Mouse (Mus musculus): ENCODE measurements around the gene BC048507.
"Not testable (repeated sequence)": the region's sequence is repeated elsewhere in the genome, so short reads cannot be mapped to it uniquely, and the experiment has no call there.

Gene BC048507

DNA sequence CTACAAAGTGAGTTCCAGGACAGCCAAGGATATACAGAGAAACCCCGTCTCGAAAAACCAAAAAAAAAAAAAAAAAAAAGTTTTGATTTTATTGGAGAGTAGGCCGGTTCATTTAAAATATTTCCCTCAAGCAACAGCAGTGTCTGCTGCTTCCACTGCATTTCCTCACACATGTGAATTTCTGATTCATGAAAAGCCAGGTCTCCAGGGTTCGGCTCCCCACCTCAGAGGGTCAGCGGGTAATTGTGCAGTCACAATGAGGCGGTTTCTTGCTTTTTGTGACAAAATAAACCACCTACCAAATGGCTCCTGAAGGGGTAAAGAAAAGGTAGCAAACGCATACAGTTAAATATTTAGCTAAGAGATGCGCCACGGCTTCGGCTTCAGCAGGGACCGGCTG lies at the start of gene BC048507:
TSS of gene BC048507 (plus strand) at position 301 of the 400 bp plus-strand sequence.
- no peak for DNase-seq (ENCODE audit: low spot score)

DNA sequence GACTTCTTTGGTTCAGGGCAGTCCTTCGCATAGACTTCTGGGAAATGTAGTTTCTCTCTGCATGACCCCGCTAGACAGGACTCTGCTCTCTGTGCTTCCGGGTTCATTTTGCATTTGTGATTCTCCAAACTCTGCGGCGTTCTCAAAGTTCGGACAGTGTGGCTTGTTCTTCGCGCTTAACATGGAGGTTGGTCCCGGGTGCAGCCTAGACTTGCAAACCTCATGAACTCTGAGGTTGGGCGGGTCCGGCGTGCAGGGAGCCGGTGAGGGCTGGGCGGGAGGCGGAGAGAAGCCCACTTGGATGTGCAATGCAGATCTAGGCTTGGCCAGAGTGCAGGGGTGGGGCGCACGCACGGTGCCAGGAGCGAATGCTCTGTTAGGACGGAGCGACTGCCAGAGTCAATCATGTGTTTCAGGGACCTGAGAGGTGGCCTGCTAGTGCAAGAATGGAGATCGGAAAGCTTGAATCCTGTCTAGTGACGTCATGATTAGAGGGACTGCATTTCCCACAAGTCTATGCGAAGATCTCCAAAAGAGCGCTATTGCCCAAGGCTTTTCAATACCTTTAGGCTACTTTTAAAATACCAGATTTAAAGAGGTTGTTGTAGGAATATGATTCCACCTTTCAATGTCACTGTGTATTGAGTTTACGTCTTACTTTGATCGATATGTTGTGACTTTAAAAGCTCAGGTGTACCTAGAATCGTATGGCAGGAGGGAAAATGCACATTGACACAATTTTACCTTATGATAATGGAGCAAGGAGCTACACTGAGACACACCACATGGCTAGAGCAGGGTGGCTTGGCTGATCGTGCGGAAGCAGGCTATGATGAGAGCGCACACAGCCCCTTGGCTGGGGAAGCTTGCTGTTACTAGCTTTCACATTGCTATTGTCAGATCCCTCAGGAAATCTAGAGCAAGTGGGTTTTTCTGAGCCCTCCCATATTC lies 49.1 kb upstream of the BC048507 start, which contains the start of gene Zfp273:
TSS of gene Zfp273 (plus strand) at position 31 of the 951 bp plus-strand sequence.
- peak; percentile 90 for DNase-seq (ENCODE audit: low spot score)

DNA sequence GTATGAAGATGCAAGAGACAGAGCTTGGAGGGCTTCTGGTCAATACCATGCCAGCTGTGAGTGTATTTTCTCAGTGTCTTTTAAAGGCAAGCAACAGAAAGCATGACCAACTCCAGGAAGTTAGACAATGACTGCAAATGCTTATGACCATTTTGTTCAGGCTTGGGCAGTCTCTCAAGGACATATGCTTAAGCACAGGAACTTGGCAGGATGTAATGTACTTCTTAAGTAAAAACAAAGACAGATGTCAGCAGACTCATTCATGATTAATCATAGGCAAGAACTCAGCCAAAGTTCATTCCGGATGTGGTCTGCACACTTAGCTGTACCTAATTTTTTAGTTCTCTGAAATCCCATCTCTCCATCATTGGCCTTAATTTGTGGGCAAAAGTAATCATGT lies 44.5 kb upstream of the BC048507 start:
- DNase-seq (ENCODE audit: low spot score): no peak

DNA sequence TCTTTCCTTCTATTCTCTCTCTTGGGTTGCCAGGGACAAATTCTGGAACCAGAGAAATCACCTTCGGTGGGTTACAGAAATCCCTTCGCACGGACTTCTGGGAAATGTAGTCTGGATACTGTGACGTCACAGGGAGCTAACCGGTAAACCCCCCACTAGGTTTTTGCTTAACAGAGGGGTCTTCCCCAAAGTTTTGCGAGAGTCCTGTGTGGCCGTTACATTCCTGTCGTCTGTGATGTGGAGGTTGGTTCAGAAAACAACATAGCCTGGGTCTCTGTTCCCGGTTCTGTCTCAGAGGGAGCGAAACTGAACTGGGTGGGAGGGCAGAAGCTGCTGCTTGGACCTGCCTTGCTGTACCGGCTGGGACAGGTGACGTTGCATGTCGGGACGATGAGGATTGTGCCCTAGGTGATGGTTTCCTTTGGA lies 32.2 kb upstream of the BC048507 start, which contains the start of gene Gm10037:
TSS of gene Gm10037 (plus strand) at position 196 of the 426 bp plus-strand sequence.
- DNase-seq (ENCODE audit: low spot score): peak; percentile 89

DNA sequence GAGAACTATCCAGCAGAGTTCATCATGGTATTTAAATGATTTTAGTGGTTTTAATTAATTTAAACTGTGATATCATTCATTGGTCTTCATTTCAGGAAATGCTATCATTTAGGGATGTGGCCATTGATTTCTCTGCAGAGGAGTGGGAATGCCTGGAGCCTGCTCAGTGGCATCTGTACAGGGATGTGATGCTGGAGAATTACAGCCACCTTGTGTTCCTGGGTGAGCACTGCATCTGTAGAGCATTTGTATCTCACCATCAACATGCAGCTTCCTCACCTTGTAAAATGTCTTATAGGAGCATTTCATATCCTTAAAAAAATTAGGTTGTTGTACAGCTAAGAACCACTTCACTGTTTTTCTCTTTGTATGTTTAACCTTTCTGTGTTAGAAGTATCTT lies 30.0 kb upstream of the BC048507 start:
- not testable (repeated sequence) for DNase-seq (ENCODE audit: low spot score)

DNA sequence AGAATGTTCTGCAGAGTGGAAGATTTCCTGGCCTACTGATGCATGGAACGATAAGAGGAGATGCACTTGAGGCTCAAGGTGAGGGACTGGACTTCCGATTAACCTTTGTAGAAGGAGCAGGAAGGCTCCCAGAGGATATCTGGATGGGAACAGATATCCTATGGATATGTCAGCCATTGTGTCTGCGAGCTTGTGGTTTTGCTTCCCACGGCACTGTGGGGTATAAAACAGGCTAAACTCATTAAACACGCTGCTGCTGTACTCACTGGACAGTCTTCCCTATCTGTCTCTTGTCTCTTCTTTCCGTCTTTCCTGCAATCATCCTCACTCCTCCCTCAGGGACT lies 19.4 kb upstream of the BC048507 start:
- DNase-seq (ENCODE audit: low spot score): no peak

DNA sequence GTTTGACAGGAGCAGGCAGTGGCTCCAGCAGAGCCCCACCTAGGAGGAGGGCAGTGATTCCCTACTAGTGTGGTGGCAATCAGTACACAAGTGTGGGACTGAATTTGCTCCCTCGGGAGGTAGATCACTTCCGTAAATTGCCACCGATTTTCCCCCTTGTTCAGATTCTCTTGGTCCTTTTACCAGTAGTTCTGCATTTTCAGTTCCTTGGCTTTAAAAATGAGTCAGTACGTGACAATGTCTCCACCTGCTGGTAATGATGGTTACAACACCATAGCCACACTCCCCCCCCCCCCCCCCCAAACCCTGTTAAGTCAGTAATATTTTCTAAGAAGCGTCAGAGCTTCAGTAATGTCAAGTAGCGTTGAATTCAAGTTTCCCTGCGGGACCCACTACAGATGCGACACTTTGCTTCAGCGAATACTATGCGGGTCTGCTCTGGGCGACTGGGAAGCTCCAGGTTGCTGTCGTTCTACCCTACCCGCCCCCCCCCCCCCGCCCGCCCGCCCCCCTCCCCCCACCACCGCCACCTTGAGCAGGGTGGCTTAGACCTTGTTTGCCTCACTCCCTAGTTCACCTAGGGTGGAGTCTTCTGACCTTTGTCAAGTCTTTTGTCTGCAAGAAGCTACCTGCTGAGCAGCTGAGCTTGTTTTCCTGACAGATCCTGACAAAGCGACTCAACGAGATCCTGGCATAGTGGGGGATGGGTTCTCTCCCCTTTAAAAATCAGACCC lies 18.8 kb upstream of the BC048507 start:
- DNase-seq (ENCODE audit: low spot score): peak; percentile 86

DNA sequence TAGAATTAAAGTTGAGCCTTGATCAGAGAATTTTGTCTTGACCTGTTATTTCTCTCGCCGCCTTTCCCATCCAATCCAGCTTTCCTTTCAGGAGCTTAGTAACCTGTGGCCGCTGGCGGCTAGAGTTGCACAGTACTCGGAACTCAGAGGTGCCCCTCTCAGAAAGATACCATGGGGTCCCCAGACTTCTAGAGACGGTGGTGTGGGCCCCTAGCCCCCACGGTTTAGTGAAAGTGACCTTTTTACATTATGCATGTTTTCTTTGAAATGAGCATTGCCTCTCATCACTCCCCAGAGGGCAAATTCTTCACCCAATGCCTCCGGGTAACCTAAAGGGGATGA lies 18.3 kb upstream of the BC048507 start:
- DNase-seq (ENCODE audit: low spot score): no peak

DNA sequence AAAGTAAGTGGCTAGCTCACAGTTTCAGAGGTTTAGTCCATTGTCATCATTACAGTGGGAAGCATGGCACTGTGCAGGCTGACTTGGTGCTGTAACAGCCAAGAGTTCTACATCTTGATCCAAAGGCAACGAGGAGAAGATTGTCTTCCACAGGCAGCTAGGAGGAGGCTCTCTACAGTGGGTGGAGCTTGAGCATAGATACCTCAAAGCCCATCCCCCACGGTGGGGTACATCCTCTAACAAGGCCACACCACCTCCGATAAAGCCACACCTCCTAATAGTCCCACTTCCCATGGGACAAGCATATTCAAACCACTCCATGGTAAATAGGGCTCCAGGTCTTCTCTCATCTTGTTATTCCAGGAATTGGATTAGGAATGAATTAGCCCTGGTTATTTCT lies 12.8 kb upstream of the BC048507 start:
- no peak for DNase-seq (ENCODE audit: low spot score)

DNA sequence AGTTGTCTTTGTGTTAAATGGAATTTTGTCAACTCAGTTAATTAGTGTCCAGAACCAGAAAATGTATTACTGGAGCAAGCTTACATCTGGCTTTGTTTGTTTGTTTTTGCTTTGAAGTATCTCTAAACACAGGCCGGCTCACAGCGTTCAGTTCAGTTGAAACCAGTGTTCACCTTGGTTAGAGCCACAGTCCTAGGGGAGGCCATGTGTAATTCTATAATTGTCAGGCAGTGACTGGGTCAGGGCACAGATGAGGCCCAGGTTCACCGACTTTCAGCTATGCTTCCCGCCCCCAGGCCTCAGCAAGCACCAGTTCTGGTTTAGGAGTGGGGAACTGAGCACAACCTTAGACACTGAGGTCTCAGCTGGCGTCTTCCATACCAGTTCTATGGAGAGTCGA lies 10.0 kb upstream of the BC048507 start:
- no peak for DNase-seq (ENCODE audit: low spot score)

DNA sequence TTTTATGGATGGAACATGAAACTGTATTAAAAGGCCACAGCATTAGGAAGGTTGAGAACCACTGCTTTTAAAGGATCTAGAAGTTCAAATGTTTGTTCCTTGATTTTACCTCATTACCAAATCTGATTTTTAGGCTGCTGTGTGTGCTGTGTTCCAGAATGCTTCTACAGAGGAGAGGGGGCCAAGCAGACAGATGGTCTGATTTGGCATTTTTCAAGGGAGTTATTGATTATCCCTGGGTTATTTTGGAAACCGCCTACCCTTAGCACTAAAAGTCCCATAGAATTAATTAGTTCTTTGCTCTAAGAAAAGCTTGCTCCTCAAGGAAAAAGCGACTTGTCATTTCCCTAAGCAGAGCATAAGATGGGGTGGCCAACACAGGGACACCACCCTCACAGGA lies 9.1 kb upstream of the BC048507 start:
- DNase-seq (ENCODE audit: low spot score): no peak

DNA sequence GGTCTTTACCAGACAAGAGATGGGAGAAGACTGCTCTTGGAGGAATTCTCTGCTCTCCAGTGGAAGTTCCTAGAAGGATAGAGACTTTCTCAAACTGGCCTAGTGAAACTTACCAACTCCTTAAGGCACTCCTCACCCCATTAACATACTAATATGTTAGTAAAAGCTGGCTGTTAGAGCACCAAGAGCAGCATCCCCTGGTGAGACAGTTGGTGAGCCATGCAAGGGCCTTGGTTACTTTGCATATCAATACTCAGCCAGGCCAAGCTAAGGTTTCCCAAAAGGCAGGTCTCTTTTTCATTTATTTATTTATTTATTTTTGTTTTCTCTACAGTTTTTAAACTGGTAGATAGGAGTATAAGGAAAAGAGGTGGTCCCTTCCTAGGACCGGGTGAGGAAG lies 5.8 kb upstream of the BC048507 start:
- DNase-seq (ENCODE audit: low spot score): no peak

DNA sequence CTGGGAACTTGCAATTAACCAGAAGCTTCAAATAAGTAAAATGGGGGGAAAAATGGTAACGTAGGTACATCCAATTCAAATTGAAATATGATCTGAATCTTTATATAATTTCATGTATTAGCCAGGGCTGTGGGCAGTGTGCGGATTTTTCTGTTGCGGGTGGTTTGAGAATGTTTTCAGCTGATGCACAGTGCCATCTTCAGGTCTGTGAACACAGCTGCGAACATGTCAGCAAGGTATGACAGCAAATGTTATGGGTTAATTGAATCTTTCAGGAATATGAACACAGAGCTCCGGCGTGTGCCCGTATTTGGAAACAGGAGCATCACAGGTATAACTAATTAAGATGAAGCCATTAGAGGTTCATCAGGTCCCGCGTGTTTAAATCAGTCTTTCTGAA lies 618 bp upstream of the BC048507 start:
- peak; percentile 6 for DNase-seq (ENCODE audit: low spot score)

DNA sequence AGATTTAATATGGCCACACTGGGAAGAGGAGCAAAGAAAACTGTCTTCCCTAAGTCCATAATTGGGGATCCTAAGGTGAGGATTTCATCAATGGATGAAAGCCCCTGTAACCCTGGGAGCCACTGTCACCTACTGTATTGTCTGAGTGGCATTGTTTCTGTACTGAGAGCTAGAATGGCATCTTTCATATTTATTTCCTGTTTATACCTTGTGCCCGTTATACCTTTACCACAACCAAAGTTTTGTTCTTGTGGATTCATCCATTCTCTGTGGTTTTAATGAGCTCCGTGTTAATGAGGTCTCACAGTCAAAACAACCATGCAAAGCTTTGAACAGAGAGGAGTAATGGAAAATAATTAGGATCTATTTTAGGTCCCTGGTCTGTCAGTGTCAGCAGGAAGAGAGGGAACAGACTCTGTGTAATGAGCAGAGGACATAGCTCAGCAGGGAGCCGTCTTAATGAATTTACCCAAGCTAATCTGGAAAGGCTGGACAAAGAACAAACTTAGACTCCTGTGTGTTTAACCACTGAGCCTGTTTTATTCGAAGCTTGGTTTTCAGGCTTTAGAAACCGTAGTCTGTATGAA lies 1.7 kb downstream of the BC048507 start:
- DNase-seq (ENCODE audit: low spot score): peak; percentile 31

DNA sequence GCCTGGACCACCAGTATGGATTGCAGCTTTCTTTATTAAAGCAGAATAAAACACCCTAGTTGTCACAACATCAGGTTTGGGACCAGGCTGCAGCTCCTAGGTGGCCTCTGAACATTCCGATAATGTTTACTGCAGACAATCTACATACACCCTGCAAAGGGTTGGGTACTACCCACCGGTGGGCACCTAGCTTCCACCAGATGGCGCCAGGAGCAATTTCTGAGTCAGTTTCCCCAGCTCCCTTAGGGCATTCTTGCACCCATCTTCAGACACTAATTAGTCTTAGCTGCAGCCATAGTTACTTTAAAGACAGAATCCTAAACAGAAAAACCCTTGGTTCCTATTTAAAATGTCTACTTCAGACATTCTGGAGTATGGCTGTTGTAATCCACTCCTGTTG lies 4.8 kb downstream of the BC048507 start:
- peak; percentile 15 for DNase-seq (ENCODE audit: low spot score)

DNA sequence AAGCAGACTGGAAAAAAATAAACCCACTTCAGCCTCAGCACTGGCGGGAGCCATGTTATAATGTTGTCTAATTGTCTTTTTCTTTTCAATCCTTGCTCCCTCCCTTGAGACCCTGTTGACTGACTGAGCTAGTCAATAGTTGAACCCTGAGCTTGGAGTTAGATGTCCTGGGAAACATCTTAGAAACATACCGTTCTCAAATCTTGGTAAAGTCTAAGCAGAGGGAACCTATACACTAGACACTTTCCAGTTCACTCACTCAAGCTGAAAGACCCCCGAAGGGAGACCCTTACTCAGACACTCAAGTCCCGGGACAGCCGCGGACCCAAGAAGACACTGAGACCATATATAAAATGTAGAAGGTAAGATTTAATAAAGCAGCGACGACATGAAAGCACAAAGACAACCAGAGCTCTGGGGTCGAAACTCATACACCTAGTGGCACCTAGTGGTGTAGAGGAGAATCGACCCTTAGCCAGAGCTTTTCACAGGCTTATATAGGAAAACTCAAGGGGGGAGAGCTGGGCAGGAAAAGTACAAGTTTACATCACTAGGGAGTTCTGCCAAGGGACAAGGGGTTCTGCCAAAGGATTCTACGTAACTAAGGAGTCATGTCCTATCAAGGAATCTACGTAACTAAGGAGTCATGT lies 13.0 kb downstream of the BC048507 start:
- DNase-seq (ENCODE audit: low spot score): peak; percentile 3

DNA sequence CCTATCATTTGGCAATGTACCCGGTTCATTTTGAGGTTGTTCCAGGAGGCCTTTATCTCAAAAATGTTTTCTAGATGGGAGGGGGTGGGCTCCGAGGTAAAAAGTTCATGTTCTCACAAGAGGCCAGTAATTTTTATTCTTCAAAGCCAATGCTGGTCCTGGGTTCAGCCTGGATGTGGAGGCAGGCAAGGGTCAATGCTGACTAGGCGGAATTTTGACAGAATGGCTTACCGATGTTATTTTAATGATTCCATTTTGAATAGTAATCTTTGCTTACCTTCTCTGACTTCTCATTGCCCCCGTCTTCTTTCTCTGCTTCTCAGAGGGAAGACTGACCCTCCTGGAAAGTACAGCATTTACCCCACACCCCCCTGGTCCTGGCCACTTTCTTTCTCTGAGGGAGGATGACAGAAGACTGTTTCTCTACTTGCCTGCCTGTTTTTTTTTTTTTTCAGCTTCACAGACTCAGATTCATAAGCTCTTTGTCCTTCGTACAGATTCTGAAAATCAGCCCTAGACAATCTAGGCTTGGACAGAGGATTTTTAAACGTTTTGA lies 13.7 kb downstream of the BC048507 start:
- DNase-seq (ENCODE audit: low spot score): no peak

DNA sequence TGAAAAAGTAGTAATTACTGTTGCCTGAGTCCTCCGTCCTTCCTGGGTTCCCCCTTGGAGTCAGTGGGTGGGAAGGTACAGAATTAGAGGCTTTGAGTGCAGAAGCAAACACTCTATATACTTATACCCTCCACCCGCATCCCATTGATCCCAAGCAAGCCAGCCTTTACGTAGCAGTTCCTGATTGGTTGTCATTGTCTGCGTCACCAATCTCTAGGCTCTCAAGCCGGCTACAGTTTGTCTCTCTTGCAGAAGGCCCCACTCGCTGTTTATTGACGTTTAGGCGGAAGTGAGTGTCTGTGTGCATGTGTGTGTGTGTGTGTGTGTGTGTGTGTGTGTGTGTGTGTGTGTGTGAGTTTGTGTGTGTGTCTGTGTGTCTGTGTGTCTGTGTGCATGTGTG lies 20.8 kb downstream of the BC048507 start:
- DNase-seq (ENCODE audit: low spot score): no peak

DNA sequence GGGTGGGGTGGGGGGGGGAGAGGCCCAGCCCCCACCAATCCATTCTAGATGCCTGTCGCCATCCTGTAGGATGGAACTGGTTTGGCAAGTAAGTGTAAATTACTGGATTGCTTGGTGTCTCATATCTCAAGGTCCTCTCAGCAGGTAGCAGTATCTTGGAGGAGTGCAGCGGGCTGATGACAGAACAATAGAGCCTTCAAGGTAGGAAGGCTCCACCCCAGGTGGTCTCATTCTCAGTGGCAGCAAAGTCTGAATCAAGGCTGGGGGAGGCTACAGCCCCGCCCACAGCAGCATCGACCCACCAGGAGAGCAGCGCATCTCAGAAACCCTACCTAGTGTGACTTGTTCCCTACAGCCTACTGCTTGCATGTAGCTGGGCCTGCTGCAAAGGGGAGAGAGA lies 46.6 kb downstream of the BC048507 start:
- no peak for DNase-seq (ENCODE audit: low spot score)

Data from embryo, embryonic 10.5 days (tissue).